Mouse (Mus musculus): ENCODE results near the gene Gm20388.

Gene Gm20388

DNA sequence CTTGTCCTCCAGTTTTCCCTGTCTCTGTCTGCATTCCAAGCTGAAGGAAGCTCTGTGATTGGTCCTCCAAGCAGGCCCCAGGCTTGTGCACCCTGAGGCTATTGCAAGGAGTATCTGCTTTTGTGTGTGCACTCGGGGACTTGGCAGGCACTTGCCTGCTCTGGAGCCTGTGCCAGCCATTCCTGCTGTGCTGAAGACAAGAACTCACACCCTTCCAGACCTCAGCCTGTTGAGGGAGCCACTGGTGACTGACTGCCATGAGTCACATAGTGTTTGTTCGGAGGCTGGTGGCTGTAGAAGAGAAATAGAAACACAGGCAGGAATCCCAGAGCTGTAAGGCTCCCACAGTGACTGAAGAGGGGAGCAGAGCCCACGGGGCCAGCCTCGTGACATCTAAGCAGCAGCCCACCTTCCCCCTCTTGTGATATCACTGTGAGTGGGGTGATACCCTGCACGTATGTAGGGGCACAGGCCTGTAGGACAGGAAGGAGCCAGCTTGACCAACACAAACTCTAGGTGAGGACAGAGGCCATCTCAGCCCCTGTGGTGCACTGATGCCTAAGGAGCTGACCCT lies 50.0 kb downstream of the Gm20388 start:
- peak; percentile 91 for DNase-seq (ENCODE audit: low read depth)

DNA sequence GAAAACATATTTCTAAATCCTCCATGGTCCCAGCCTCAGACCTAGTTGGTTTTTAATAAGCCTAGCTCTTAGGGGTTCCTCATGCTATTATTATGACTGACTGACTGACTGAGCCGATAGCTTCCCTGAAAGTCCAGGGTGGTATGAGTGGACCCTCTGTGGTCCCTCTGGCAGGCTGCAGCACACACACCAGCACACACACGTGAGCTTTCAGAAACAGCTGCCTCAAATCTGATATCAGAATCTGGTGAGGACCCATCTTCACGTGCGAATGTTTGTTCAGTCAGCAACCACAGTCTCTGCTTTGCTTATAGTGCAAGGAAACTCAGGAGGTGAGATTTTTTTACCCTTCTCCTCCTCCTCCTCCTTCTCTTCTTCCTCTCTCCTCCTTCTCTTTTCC lies 54.2 kb downstream of the Gm20388 start:
- no peak for DNase-seq (ENCODE audit: low read depth)

DNA sequence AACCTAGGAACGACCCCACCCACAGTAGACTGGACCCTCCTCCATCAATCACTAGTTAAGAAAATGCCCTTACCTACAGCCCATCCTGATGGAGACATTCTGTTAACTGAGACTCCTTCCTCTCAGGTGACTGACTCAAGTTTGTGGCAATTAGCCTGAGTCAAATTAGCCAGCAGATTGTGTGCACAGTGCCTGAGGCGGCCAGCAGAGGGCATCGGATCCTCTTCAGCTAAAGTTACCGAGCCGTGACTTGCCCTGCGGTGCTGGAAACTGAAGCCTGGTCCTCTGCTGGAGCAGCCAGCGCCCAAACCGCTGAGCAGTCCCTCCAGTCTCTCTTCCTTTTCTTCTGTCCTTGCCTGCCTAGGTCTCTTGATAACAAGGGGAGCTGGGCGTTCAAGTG lies 56.8 kb downstream of the Gm20388 start:
- no peak for DNase-seq (ENCODE audit: low read depth)

DNA sequence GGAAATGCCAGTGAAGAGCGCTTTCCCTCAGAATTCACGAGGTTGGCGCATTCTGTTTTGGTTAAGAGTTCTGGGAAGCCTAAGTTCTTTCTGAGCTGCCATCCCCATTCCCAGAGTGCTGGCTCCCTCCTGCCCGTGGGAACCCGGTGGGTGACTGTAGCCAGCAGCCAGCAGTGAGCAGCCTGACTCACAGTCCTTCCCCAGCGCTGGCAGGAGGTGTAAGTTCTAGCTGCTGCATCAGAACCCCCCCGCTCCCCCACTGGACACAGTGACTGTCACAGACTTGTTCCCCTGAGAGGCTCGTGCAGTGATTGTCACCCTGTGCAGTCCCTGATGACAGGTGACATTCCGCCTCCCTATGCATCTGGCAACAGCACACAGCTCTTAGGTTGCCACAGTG lies 59.5 kb downstream of the Gm20388 start:
- peak; percentile 29 for DNase-seq (ENCODE audit: low read depth)

DNA sequence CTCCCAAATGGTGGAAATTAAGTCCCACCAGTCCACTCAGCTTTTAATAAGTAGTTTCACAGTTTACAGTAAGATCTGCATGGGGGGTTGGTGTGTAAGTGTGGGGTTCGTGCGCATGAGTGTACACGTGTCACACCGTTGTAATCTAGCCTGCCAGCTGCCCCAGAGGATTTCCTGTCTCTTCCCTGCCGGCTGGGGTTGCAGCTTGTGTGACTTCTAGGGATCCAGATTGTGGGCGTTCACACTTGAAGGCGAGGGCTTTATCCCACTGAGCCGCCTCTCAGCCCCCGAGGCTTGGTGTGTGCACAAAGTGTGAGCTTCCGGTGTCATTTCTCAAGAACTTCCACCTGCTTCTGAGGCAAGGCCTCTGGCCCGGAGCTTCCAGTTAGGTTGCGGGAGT lies 61.9 kb downstream of the Gm20388 start:
- no peak for DNase-seq (ENCODE audit: low read depth)

DNA sequence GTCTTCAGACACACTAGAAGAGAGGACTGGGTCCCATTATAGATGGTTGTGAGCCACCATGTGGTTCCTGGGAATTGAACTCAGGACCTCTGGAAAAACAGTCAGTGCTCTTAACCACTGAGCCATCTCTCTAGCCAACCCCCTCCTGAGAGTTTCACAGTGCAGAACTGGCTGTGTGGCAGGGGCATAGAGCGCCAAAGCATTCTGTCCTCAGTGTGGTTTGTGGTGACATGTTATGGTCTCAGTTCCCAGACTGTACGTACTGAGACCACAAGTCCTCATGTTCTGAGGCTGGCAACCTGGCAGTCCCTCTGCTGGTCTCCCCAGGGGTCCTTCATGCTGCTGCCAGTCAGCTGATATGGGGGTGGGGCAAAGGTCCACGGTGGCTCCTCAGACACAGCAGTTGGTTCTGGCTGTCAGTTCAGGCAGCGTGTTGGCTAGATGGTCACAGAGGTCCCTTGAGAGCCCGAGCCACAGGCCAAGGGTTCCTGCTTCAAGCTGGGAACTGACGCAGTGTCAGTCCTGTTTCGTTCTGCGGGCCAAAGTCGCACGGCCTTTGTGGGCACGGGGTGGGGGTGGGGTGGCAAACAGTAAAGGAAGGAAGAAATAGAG lies 68.2 kb downstream of the Gm20388 start:
- DNase-seq (ENCODE audit: low read depth) = no peak

DNA sequence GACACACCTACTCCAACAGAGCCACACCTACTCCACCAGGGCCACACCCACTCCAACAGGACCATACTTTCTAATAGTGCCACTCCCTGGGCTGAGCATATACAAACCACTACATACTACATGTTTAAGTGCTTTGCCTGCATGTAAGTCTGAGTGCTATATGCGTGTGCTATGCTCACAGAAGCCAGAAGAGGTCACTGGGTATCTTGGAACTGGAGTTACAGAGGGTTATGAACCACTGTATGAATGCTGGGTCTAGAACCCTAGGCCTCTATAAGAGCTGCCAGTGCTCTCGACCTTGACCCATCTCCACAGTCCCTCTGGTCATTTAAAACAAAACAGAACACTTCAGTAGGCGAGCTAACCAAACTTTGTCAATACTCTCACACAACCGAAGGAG lies 70.6 kb downstream of the Gm20388 start:
- DNase-seq (ENCODE audit: low read depth) = no peak

DNA sequence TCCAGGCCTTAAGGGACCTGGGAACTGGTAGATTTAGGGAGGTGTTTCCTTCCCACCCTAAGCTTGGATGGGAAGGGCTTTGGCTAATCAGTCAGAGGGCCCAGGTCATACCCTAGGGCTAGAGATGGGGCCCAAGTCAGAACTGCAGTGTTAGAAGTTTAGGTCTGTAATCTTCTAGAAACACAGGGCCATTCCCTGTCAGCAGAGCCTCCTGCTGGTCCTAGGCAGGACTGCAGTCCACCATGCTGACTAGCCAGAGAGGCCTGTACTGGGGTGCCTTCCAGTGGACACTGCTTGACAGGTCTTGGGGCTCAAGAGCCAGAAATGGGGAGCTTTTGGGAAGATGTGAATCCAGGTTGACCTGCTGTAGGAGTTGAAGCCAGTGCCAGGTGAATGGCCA lies 73.4 kb downstream of the Gm20388 start:
- DNase-seq (ENCODE audit: low read depth) = peak; percentile 60

DNA sequence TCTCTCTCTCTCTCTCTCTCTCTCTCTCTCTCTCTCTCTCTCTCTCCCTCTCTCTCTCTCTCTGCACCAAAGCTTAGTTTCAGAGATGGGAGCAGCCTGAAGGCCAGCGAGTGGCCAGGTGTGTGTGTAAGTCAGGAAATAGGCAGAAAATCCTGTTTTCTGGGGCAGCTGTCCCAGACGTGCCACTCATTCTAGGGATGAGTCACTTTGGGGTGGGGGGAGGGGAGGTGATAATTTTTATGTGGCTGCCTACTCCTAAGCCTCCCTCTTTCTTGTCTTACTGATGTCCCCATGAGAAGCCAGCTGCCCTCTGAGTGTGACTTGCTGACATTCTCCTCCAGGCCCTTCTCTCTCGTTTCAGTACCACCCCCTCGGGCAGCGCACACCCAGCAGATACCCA lies 75.5 kb downstream of the Gm20388 start:
- DNase-seq (ENCODE audit: low read depth) = peak; percentile 64

DNA sequence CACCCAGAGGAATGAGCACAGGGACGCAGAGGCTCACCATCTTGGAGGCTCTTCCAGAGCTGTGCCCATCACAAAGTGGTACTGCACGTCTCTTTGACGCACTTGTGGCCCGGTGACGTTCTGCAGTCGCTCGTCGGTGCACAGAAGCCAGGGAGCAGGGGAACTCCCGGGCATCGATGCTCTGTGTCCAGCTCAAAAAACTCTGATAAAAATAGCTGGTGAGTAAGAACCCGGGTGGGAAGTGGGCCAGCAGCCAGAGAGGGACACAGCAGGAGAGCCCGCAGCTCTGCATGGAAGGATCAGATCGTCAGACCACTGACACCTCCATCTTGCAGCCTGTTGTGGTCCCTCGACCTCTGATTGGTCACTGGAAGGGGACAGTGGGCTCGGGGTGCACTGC lies 77.4 kb downstream of the Gm20388 start:
- peak; percentile 77 for DNase-seq (ENCODE audit: low read depth)

DNA sequence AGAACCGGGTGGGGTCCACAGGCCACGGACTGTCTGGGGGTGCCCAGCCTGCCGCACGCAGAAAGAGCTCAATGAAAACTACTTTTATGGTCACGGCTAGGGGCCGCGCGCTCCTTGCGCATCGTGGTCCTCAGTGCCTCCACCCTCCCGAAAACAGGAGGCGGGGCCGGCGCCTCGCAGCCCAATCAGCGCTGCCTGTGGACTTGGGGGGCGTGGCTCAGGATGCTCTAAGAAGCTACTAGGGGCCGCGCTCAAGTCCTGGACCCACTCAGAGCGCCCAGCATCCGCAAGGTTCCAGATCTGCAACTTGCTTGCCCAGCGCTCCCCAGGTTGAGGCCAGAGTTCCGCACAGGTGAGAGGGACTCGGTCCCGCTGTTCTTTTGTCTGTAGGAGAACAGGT lies 81.6 kb downstream of the Gm20388 start, which contains the start of gene Crispld2:
Gene Crispld2, plus strand, starts transcription at position 190 of the 400 bp plus-strand sequence.
- no peak for DNase-seq (ENCODE audit: low read depth)

DNA sequence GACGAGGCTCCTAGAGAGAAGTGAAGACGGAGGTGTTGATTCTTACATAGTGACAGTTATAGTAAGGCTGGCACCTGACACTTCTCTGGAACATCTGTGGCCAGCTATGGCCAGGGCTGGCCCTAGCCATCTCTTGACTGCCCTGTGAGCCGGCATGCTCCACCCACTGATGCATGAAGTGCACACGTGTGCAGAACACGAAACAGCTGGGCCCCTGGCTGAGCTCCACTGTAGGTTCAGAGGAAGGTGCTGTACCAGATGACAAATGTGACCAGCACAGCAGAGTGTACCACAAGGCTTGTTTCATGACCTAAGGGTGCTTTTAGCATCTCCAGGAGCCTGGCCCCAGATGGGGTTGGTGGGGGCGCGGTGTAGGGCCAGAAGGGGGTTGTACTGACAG lies 83.5 kb downstream of the Gm20388 start:
- peak; percentile 61 for DNase-seq (ENCODE audit: low read depth)

DNA sequence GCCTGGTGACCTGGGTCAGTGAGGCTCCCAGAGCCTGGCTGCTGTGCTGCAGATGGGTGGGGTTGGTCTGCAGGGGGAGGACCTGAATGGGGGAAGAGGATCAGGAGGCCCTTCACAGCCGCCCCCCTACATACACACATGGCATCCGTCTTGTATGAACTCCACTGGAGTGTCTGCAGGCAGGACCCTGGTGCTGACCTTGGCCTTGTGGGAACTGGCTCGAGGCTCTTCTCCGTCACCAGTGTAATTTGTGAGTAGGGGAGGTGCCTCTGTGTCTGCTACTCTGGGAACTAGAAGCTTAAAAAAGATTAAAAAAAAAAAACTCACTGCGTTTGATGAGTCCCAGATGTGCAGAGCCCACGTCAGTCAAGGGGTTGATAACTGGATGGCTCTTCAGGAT lies 83.9 kb downstream of the Gm20388 start:
- peak; percentile 41 for DNase-seq (ENCODE audit: low read depth)

DNA sequence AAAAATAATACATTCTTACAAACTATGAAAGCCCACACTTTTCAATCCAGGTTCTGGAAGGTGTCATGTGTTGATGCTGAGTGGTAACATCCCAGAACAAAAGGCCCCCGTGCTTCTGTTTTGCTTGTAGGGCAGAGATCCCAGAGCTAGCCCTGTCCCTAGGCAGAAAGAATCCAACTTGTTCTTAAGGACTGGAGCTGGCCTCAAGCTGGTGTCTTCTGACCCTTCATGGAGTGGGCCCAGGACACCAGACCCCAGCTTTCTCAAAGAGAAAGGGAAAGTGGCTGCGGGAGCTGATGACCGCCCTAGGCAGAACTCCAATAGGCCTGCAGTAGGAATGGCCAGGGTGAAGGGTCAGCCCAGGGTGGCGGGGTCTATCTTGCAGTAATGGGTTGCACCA lies 86.6 kb downstream of the Gm20388 start:
- no peak for DNase-seq (ENCODE audit: low read depth)

DNA sequence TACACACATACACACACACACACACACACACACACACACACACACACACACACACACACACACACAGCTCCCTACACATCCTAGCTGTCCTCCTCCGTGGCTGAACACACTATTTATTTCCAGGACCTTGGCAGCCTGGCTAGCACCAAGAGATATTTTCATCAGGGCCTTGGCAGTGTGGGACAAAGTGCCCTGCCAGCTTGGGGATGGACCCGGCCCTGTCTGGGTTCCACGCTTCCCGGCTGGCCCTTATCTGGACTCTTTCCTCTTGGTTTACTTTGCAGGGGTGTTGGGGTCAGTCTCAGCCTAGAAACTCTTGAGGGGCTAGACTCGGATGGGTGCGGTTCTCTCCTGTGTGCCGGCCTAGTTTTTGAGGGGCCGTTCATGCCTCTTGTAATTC lies 89.8 kb downstream of the Gm20388 start:
- DNase-seq (ENCODE audit: low read depth) = no peak

DNA sequence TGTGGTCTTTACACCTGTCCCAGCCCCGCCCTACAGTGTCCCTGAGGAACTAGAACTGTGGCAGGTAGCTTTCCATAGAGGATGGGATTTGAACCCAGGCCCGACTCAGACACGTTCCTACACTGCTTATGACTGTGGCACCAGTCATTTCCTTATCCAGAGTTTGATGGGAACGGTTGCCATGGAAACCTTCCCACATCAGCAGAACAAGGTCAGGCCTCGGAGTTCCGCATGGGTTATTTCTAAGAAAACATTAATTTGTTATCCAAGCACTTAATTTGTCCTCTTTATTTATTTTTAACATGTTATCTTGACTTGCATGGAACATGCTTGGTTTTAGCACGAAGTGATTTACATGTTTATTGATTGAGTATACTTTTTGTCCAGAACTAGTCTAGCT lies 91.1 kb downstream of the Gm20388 start:
- peak; percentile 39 for DNase-seq (ENCODE audit: low read depth)

DNA sequence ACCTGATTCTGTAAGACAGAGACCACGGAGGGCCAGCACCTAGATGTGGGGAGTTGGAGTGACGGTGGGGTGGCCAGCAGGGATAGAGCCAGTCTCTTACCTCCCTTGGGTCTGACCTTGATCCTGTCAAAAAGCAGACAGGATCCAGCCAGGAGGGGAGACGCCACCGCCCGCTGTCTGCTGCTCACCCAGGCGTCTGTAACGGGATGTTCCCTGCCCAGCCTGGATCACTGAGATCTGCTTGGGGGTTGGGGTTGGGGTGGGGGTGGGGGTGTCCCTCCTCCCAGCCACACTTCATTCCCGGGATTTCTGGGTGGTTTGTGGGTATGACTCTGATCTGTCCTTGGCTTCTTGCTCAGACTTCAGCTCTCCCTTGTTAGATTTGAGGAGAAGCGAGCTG lies 91.7 kb downstream of the Gm20388 start:
- DNase-seq (ENCODE audit: low read depth) = no peak

DNA sequence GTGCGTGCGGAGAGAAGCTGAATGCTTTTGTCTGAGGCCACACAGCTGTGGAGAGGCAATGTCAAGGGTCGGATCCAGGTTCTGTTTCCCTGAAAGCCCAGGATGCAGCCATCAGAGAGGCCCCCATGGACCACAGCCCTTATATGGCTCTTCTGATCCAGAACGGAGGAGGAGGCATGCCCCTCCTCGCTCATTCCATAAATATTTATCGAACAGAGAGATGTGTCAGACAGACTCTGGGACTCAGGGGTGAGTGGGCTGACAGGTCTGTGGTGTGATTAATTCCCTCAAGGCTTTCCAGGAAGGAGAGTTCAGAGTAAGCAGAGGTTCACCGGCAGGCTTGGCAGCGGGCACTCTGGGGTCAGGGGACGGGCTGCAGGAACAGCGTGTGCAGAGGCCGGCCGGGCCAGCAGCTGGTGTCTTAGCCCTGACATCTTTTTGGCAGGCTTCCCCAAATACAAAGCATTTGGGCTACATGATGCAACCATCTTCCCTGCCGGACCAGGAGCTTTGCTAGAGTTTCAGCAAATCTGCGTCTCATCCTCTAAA lies 93.6 kb downstream of the Gm20388 start:
- DNase-seq (ENCODE audit: low read depth) = peak; percentile 90

DNA sequence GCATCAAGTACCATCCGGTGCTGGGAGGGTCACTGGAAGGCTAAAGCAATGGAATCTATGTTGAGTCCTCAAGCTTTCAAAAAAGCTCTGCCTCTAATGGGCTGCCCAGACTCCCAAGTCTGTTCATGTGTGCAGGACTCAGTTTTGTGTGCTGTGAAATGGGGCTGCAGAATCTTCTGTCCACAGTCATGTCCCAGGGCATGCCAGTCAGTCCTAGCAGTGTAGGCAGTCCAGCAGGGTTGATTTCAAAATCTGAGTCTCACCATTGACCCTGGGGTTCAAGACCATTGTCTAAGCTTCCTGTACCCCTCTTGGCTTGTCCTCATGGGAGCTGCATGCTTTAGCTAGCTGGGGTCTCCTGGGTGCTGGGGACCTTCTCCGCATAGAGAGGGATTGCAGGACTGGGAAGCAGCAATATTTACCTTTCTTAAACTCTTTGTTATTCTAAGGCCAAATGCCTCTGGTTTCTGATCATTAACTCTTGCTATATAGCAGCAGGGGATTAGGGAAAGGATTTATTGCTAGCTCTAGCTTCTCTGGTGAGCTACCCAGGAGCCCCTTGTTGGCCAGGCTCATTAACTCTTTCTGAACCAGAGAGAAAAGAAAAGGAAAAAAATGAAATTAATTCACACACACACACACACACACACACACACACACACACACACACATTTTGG lies 94.2 kb downstream of the Gm20388 start:
- DNase-seq (ENCODE audit: low read depth) = no peak

DNA sequence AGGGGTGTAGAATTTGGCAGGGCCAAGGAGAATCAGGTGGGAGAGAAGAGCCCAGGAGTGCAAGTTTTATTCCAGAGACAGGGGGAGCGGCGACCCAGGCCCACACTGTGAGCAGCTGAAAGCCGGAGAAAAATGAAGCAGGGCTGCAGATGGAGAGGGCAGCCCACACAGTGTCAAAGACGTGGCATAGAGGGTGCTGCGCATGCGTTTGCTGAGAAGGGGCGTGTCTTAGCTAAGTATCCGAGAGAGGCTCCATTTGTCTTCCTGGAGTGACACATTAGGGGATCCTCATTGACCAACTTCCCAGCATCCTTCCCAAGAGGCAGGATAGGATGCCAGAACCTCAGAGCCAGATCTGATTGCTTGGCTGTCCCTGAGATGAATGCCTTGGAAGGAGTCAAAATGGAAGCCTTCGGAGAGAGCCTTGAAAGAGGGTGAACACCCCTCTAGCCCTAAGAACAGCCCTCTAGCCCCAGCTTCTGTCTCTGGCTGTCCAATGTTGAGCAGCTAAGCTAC lies 96.1 kb downstream of the Gm20388 start:
- DNase-seq (ENCODE audit: low read depth) = no peak

DNA sequence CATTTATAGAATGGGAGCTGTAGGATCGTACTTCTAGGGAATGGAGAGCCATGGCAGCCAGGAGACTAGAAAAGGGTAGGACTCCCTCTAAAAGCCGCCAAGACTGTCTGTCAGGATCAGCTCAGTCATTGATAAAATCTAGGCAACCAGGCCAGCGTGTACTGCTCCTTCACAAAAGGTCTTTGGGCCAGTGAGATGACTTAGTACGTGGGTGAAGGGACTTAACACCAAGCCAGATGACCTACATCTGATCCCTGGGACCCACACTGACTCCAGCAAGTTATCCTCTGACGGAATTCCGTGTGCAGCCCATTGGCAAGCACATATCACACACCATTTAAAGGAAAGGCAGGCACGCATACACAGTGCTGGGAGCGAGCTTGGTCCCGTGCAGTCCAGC lies 96.5 kb downstream of the Gm20388 start:
- no peak for DNase-seq (ENCODE audit: low read depth)

DNA sequence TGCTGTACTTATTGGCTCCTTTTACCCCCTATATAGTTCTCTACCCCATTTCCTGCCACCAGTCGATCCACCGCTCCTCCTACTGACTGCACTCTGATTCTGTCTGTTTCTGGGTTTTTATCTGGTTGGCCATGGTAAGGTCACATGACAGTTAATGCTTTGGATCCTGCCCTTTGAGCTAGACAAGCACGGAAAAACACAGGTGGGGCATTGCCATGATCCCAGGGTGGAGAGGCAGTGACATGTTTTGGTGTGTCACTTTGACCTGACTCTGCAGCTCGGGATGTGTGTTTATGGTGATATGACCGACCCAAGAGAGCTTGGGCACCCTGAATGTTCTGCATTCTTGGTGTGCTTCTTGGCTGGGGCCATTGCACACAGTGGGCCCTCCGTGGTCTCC lies 98.6 kb downstream of the Gm20388 start:
- DNase-seq (ENCODE audit: low read depth) = no peak

DNA sequence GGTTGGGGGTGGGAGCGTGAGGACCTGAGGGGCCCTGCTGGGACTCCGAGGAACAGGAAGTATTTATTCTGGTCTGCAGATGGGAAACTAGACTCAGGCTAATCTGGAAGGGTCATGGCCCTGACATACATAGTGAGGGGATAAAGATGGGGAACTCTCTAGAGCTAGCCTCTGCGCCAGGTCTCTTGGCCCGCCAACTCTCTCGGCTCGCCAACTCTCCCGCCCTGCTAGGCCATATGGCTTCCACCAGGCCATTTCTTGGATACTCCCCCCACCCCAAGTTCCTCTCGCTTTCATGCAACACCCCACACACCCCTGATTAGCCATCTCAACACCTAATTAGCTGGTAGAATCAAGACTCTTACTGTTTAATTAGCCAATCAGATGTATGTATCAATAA lies 101.8 kb downstream of the Gm20388 start:
- DNase-seq (ENCODE audit: low read depth) = no peak

Data from NIH3T3 (cell line).